Mouse (Mus musculus): ENCODE measurements around the gene Spock1. TPM values are rescaled to one million over a fixed set of nuclear protein-coding genes. Genes with fewer than 3 reads are reported as not detected.
"Not testable (repeated sequence)": the region's sequence is repeated elsewhere in the genome, so short reads cannot be mapped to it uniquely, and the experiment has no call there.

Gene Spock1
- polyA plus RNA-seq, 1 experiment, result not detected

DNA sequence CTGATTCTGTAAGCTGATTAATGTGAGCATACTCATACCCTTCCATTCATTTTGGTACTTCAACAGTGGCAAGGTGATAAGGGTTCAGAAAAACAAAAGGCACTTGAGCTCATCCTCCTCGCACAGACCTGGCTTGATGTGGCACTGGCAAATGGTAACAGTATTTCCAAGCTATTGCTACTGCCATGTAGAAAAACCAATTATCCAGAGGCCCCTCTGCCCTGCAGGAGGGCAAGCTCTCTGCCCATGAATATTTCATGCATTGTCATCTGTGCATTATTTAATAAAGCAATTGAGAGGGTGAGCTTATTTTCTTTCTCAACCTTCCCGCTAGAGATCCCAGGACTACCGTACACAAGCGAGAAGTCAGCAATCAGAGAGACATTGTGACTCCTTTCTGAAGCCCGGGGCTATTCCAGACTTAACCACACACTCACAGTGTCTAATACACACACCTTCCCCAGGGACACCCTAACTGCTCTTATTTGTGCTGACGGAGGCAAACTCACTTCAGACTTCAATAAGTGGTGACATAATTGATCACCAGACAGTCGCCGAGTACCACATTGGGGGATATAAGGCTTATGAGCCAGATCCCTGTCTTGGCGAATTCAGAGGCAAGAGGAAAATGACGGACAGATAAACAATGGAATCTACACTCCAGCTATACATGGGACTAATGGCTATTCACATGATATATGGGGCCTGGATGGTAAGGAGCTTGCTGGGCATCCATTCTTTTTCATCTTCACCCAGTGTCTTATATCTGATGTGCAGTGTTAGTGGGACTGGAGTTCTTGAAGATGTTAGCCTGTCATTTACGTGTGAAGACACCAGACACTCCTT lies 296.6 kb downstream of the Spock1 start:
- Histone ChIP-seq H3K4me1 (ENCODE audit: control insufficient read depth, insufficient read depth, insufficient read length) (no peaks in the 10 kb centered on the region), H3K27me3 (ENCODE audit: control insufficient read depth, insufficient read depth, low read length) (no peaks in the 10 kb centered on the region), H3K27ac (ENCODE audit: insufficient read depth, low read length) (no peak overlapping the region), H3K4me3 (ENCODE audit: extremely low read depth, insufficient read depth, insufficient read length) (no peak overlapping the region), H3K36me3 (ENCODE audit: control insufficient read depth, insufficient read depth, low read length) (no peaks in the 10 kb centered on the region)
- DNase-seq (ENCODE audit: low read depth in 1 of 2, low spot score in 2 of 2), result no peak
- no peak for TF ChIP-seq CTCF (IDR thresholded peaks at IDR 0.05; ENCODE audit: extremely low read depth, insufficient read depth, insufficient read length, insufficient replicate concordance)
- TF ChIP-seq POLR2A (IDR thresholded peaks at IDR 0.05; ENCODE audit: low read depth, low read length), result no peak
- WGBS, result 90% methylated on average over 11 of the region's 11 CpGs

DNA sequence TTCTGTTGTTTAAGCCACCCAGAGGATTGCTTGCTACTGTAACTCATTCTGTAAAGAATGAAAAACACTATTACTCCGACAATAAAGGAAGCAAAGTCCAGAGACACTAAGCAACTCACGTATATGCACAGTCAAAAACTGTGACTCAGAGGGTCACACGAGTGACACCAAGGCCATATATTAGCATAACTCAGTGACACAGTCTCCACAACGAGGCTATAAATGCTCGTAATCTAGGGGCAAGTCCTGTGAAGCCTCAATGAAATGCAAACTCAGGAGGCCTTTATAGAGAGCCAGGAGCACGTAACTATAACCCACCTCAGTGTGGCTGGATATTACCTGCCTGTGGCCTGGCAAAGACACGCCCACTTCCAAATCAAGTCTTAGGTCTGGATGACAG lies 298.2 kb downstream of the Spock1 start:
- TF ChIP-seq CTCF (IDR thresholded peaks at IDR 0.05; ENCODE audit: extremely low read depth, insufficient read depth, insufficient read length, insufficient replicate concordance) (no peak), POLR2A (IDR thresholded peaks at IDR 0.05; ENCODE audit: low read depth, low read length) (no peak)
- no peak for DNase-seq (ENCODE audit: low read depth in 1 of 2, low spot score in 2 of 2)
- Histone ChIP-seq H3K27ac (ENCODE audit: insufficient read depth, low read length) (no peak overlapping the region), H3K4me3 (ENCODE audit: extremely low read depth, insufficient read depth, insufficient read length) (no peak overlapping the region), H3K4me1 (ENCODE audit: control insufficient read depth, insufficient read depth, insufficient read length) (no peaks in the 10 kb centered on the region), H3K27me3 (ENCODE audit: control insufficient read depth, insufficient read depth, low read length) (no peaks in the 10 kb centered on the region), H3K36me3 (ENCODE audit: control insufficient read depth, insufficient read depth, low read length) (no peaks in the 10 kb centered on the region)
- whole genome bisulfite sequencing, result 82% methylated on average over 7 of the region's 7 CpGs

- Histone ChIP-seq H3K4me1 (ENCODE audit: control insufficient read depth, insufficient read depth, insufficient read length) (no peaks in the 10 kb centered on the region), H3K36me3 (ENCODE audit: control insufficient read depth, insufficient read depth, low read length) (no peaks in the 10 kb centered on the region), H3K27ac (ENCODE audit: insufficient read depth, low read length) (no peak overlapping the region), H3K27me3 (ENCODE audit: control insufficient read depth, insufficient read depth, low read length) (no peaks in the 10 kb centered on the region), H3K4me3 (ENCODE audit: extremely low read depth, insufficient read depth, insufficient read length) (no peak overlapping the region)
- WGBS, result 88% methylated on average over 3 of the region's 3 CpGs
- TF ChIP-seq POLR2A (IDR thresholded peaks at IDR 0.05; ENCODE audit: low read depth, low read length), result no peak
- no peak for TF ChIP-seq CTCF (IDR thresholded peaks at IDR 0.05; ENCODE audit: extremely low read depth, insufficient read depth, insufficient read length, insufficient replicate concordance)
- DNase-seq (ENCODE audit: low read depth in 1 of 2, low spot score in 2 of 2), result no peak
These were observed 303.7 kb downstream of the Spock1 start for GRCm38 (mm10) chr13:57604437-57604836.

DNA sequence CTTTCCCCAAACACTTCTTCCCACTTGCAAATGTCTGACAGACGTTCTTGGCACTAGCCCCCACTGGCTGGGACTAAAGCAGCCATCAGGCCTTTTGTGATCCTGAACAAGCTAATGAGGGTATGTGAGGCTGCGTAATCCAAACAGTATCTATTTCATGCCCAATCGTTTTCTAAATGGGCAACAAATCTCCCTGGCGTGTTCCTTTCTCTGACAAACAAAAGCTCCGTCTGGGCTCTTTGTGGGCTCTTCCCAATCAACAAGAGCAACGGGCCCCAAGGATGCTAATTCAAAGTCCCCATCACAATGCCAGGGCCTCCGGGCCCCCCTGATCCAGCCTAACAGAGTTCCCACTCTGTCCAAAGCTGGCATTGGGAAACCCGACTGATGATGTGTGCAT lies 304.9 kb downstream of the Spock1 start:
- 87% methylated on average over 8 of the region's 8 CpGs for whole genome bisulfite sequencing
- no peaks in the 10 kb centered on the region for H3K36me3 ChIP-seq (ENCODE audit: control insufficient read depth, insufficient read depth, low read length)

DNA sequence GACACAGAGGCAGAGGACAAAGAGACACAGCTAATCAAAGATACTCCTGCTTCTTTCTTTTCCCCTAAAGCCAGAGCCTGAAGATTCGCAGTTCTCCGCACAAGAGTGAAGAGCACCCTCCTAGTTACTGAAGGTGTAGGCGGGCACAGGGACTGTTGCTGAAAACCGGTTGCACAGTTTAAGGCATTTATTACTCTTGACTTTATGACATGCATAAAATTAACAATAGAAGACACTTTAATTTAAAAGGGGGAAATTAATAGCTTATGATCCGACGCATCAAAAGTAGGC lies 312.4 kb downstream of the Spock1 start:
- TF ChIP-seq CTCF (IDR thresholded peaks at IDR 0.05; ENCODE audit: extremely low read depth, insufficient read depth, insufficient read length, insufficient replicate concordance), result no peak
- TF ChIP-seq POLR2A (IDR thresholded peaks at IDR 0.05; ENCODE audit: low read depth, low read length), result no peak
- WGBS, result 93% methylated on average over 6 of the region's 6 CpGs

More for the DNA sequence above, 304.9 kb downstream of the Spock1 start:
- H3K27me3 ChIP-seq (ENCODE audit: control insufficient read depth, insufficient read depth, low read length), result no peaks in the 10 kb centered on the region
- no peak for DNase-seq (ENCODE audit: low read depth in 1 of 2, low spot score in 2 of 2)
- H3K4me3 ChIP-seq (ENCODE audit: extremely low read depth, insufficient read depth, insufficient read length), result no peak overlapping the region
- TF ChIP-seq CTCF (IDR thresholded peaks at IDR 0.05; ENCODE audit: extremely low read depth, insufficient read depth, insufficient read length, insufficient replicate concordance) (no peak), POLR2A (IDR thresholded peaks at IDR 0.05; ENCODE audit: low read depth, low read length) (no peak)
- no peaks in the 10 kb centered on the region for H3K4me1 ChIP-seq (ENCODE audit: control insufficient read depth, insufficient read depth, insufficient read length)
- no peak overlapping the region for H3K27ac ChIP-seq (ENCODE audit: insufficient read depth, low read length)

DNA sequence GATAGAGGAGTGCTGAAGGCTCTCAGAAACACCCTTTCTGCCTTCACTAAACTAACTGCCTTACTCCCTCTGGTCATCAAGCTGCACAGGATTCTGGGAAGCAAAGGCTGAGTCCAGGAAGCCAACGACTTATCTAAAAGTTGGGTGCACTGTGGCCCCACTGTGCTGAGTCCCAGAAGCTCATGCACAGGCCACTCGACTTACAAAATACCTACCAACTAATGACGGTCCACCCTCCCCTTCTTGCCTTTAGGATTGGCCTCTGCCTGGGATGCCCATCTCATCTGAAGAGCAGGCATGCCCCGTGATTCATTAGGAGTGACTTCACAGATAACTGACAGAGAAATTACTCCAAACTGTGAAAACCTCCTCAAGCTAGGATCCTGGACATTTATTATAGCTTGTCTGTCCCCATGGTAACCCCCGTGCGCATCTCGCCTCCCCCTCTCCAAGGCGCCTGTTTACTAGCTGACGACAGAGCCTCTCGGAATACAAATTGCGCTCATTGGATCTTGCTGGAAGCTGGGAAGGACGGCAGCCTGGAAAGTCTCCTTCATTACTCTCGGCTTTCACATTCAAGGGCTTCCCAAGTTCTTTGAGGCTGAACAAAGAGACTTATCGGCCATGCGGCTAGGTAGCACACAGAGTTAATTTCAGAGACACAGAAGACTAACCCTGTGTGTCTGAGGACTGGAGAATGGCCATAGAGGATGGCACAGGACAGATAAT lies 312.9 kb downstream of the Spock1 start:
- Histone ChIP-seq H3K27me3 (ENCODE audit: control insufficient read depth, insufficient read depth, low read length) (no peaks in the 10 kb centered on the region), H3K4me3 (ENCODE audit: extremely low read depth, insufficient read depth, insufficient read length) (no peak overlapping the region), H3K4me1 (ENCODE audit: control insufficient read depth, insufficient read depth, insufficient read length) (no peaks in the 10 kb centered on the region), H3K27ac (ENCODE audit: insufficient read depth, low read length) (no peak overlapping the region), H3K36me3 (ENCODE audit: control insufficient read depth, insufficient read depth, low read length) (no peaks in the 10 kb centered on the region)
- DNase-seq (ENCODE audit: low read depth in 1 of 2, low spot score in 2 of 2), result no peak
- TF ChIP-seq CTCF (IDR thresholded peaks at IDR 0.05; ENCODE audit: extremely low read depth, insufficient read depth, insufficient read length, insufficient replicate concordance) (no peak), POLR2A (IDR thresholded peaks at IDR 0.05; ENCODE audit: low read depth, low read length) (no peak)
- WGBS, result 80% methylated on average over 15 of the region's 15 CpGs

More for the DNA sequence above, 312.4 kb downstream of the Spock1 start:
- no peaks in the 10 kb centered on the region for H3K27me3 ChIP-seq (ENCODE audit: control insufficient read depth, insufficient read depth, low read length)
- H3K27ac ChIP-seq (ENCODE audit: insufficient read depth, low read length), result no peak overlapping the region
- H3K4me1 ChIP-seq (ENCODE audit: control insufficient read depth, insufficient read depth, insufficient read length), result no peaks in the 10 kb centered on the region
- no peaks in the 10 kb centered on the region for H3K36me3 ChIP-seq (ENCODE audit: control insufficient read depth, insufficient read depth, low read length)
- DNase-seq (ENCODE audit: low read depth in 1 of 2, low spot score in 2 of 2), result no peak
- no peak overlapping the region for H3K4me3 ChIP-seq (ENCODE audit: extremely low read depth, insufficient read depth, insufficient read length)

DNA sequence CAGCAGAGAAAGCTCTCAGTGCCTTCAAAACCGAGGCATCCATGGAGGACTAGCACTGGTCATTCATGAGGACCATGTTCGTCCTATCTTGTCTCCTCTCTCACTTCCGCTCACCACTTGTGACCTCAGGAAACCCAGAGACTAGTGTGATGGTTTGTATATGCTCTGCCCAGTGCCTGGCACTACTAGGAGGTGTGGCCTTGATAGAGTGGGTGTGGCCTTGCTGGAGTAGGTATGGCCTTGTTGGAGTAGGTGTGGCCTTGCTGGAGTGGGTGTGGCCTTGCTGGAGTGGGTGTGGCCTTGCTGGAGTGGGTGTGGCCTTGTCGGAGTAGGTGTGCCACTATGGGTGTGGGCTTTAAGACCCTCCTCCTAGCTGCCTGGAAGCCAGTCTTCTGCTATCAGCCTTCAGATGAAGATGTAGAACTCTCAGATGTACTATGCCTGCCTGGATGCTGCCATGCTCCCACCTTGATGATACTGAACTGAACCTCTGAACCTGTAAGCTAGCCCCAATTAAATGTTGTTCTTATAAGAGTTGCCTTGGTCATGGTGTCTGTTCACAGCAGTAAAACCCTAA lies 318.7 kb downstream of the Spock1 start:
- DNase-seq (ENCODE audit: low read depth in 1 of 2, low spot score in 2 of 2), result not testable (repeated sequence)
- WGBS, result 87% methylated on average over 4 of the region's 4 CpGs

More for the DNA sequence above, 318.7 kb downstream of the Spock1 start:
- not testable (repeated sequence) for H3K27me3 ChIP-seq (ENCODE audit: control insufficient read depth, insufficient read depth, low read length); H3K4me3 ChIP-seq (ENCODE audit: extremely low read depth, insufficient read depth, insufficient read length); H3K36me3 ChIP-seq (ENCODE audit: control insufficient read depth, insufficient read depth, low read length); H3K27ac ChIP-seq (ENCODE audit: insufficient read depth, low read length); H3K4me1 ChIP-seq (ENCODE audit: control insufficient read depth, insufficient read depth, insufficient read length)

Measured in spleen, adult 2 months (tissue).